Mouse (Mus musculus): ENCODE data around the gene Tnk2. TPM values are rescaled to one million over a fixed set of nuclear protein-coding genes. Genes with fewer than 3 reads are reported as not detected.

The Tnk2 gene
- polyA plus RNA-seq, 1 experiment from 2014 or later: 17.1 TPM

- H3K27ac ChIP-seq (replicated peaks): no peak overlapping the region
- H3K9me3 ChIP-seq (ENCODE audit: control insufficient read depth, low read length): no peaks in the 10 kb centered on the region
- H3K9ac ChIP-seq (ENCODE audit: low read length): no peak overlapping the region
- no peaks in the 10 kb centered on the region for H3K36me3 ChIP-seq (ENCODE audit: control insufficient read depth, insufficient read depth, low read length)
- no peaks in the 10 kb centered on the region for H3K27me3 ChIP-seq (ENCODE audit: control insufficient read depth, insufficient read depth, low read length)
- H3K4me2 ChIP-seq (replicated peaks; ENCODE audit: low read depth): no peak overlapping the region
- H3K4me3 ChIP-seq (ENCODE audit: low read depth, low read length): no peak overlapping the region
- no peak for DNase-seq (ENCODE audit: low spot score)
- WGBS: 52% methylated on average over 7 of the region's 7 CpGs
- no peaks in the 10 kb centered on the region for H3K4me1 ChIP-seq (replicated peaks; ENCODE audit: control insufficient read depth, insufficient read depth)
- no peak for TF ChIP-seq EP300 (optimal IDR thresholded peaks at IDR 0.05)
- TF ChIP-seq CTCF (IDR thresholded peaks at IDR 0.05; ENCODE audit: low read depth): no peak
- ATAC-seq (ENCODE audit: low FRiP score, low TSS enrichment): no peak
These were observed 79.5 kb downstream of the Tnk2 start for GRCm38 (mm10) chr16:32723163-32723562.

DNA sequence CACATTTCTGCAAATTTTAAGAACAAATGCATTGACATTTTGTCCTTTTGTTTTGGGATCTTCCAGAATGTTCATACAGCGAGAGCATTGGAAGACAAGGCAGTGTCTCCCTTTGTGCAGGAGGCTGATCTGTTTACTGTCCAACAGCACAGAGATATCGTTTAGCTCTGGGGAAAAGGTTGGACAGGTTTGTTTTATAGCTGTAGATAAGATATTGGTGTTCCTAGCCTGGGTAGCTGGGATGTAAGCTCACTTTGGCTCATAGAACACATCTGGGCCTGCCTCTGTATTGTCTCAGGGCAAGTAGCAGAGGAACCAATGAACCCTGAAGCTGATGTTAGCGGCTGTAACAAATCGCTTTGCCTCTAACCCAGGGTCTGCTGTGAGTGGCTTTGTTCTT, 80.1 kb downstream of the Tnk2 start:
- Histone ChIP-seq H3K4me2 (replicated peaks; ENCODE audit: low read depth) (no peak overlapping the region), H3K27ac (replicated peaks) (no peak overlapping the region)
- ATAC-seq (ENCODE audit: low FRiP score, low TSS enrichment): no peak

GRCm38 (mm10) chr16:32724259-32724658, 80.6 kb downstream of the Tnk2 start:
- DNase-seq (ENCODE audit: low spot score) (no peak), ATAC-seq (ENCODE audit: low FRiP score, low TSS enrichment) (no peak)
- Histone ChIP-seq H3K9ac (ENCODE audit: low read length) (no peak overlapping the region), H3K4me1 (replicated peaks; ENCODE audit: control insufficient read depth, insufficient read depth) (no peaks in the 10 kb centered on the region), H3K27me3 (ENCODE audit: control insufficient read depth, insufficient read depth, low read length) (no peaks in the 10 kb centered on the region), H3K36me3 (ENCODE audit: control insufficient read depth, insufficient read depth, low read length) (no peaks in the 10 kb centered on the region), H3K4me2 (replicated peaks; ENCODE audit: low read depth) (no peak overlapping the region), H3K27ac (replicated peaks) (no peak overlapping the region), H3K4me3 (ENCODE audit: low read depth, low read length) (no peak overlapping the region), H3K9me3 (ENCODE audit: control insufficient read depth, low read length) (no peaks in the 10 kb centered on the region)
- TF ChIP-seq CTCF (IDR thresholded peaks at IDR 0.05; ENCODE audit: low read depth) (no peak), EP300 (optimal IDR thresholded peaks at IDR 0.05) (no peak)
- WGBS: 85% methylated on average over 2 of the region's 2 CpGs

More for the DNA sequence above, 80.1 kb downstream of the Tnk2 start:
- Histone ChIP-seq H3K36me3 (ENCODE audit: control insufficient read depth, insufficient read depth, low read length) (no peaks in the 10 kb centered on the region), H3K4me1 (replicated peaks; ENCODE audit: control insufficient read depth, insufficient read depth) (no peaks in the 10 kb centered on the region), H3K9me3 (ENCODE audit: control insufficient read depth, low read length) (no peaks in the 10 kb centered on the region), H3K4me3 (ENCODE audit: low read depth, low read length) (no peak overlapping the region), H3K27me3 (ENCODE audit: control insufficient read depth, insufficient read depth, low read length) (no peaks in the 10 kb centered on the region), H3K9ac (ENCODE audit: low read length) (no peak overlapping the region)
- 66% methylated on average over 4 of the region's 4 CpGs for WGBS
- TF ChIP-seq EP300 (optimal IDR thresholded peaks at IDR 0.05) (no peak), CTCF (IDR thresholded peaks at IDR 0.05; ENCODE audit: low read depth) (no peak)
- no peak for DNase-seq (ENCODE audit: low spot score)

DNA sequence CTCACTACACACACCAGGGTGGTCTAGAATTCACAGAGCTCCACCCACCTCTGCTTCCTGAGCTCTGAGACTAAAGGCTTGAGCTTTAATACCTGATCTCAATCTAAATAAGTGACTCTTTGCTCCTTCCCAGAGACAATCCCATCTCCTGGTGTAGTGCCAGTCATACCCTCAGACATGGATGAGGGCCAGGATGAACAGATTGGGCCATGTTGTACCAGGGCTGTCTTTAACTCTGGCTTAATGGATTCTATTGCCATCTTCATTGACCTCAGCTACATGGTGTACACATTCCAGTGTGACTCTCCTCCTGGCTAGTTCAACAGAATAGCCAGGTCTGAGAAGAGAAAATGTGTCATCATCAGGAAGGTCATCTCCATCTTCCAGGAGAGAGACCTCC, 82.8 kb downstream of the Tnk2 start:
- no peak for ATAC-seq (ENCODE audit: low FRiP score, low TSS enrichment)
- H3K4me1 ChIP-seq (replicated peaks; ENCODE audit: control insufficient read depth, insufficient read depth): no peaks in the 10 kb centered on the region
- TF ChIP-seq EP300 (optimal IDR thresholded peaks at IDR 0.05) (no peak), CTCF (IDR thresholded peaks at IDR 0.05; ENCODE audit: low read depth) (no peak)

DNA sequence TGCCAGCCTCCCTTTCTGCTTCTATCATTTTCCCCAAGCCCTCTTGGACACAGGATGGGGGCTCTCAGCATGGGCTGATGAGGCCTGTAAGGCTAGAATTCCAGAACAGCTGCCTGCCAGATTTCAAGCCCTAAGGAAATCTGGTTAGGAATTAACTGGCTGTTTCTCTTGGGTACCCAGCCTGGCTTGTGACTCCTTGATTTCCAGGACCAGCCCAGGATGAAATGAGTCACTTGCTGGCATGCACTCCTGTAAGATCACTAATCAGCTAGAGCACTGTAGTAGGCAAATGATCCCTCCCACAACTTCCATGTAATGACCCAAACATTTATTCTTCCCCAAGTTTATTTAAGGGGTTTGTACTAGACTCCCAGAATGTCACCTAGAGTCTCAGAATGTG, 84.6 kb downstream of the Tnk2 start:
- TF ChIP-seq EP300 (optimal IDR thresholded peaks at IDR 0.05): no peak
- TF ChIP-seq CTCF (IDR thresholded peaks at IDR 0.05; ENCODE audit: low read depth): no peak
- ATAC-seq (ENCODE audit: low FRiP score, low TSS enrichment): peak; percentile 77

More for the DNA sequence above, 82.8 kb downstream of the Tnk2 start:
- Histone ChIP-seq H3K9me3 (ENCODE audit: control insufficient read depth, low read length) (no peaks in the 10 kb centered on the region), H3K4me3 (ENCODE audit: low read depth, low read length) (no peak overlapping the region), H3K9ac (ENCODE audit: low read length) (no peak overlapping the region), H3K27me3 (ENCODE audit: control insufficient read depth, insufficient read depth, low read length) (no peaks in the 10 kb centered on the region), H3K4me2 (replicated peaks; ENCODE audit: low read depth) (no peak overlapping the region), H3K36me3 (ENCODE audit: control insufficient read depth, insufficient read depth, low read length) (no peaks in the 10 kb centered on the region), H3K27ac (replicated peaks) (no peak overlapping the region)
- DNase-seq (ENCODE audit: low spot score): no peak

DNA sequence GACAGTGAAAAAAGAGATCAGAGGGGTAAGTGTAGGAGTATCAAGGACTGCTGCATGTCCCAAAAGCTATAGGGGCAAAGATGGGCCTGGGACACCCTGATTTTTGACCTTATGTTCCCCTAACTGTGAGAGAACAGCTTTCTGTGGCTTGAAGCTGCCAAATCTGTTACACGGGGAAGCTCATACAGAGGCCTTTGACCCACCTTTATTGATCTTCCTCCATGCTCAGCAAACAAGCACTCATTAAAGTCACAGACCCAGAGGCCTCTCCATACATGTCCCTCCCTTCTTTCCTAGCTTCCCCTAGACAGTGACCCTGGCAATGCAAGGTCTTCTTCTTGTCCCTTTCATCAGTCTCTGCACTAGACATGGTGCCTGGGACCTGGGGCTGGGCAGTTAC, 85.1 kb downstream of the Tnk2 start:
- no peak overlapping the region for H3K27ac ChIP-seq (replicated peaks)

More for the DNA sequence above, 84.6 kb downstream of the Tnk2 start:
- no peaks in the 10 kb centered on the region for H3K27me3 ChIP-seq (ENCODE audit: control insufficient read depth, insufficient read depth, low read length)
- no peak overlapping the region for H3K27ac ChIP-seq (replicated peaks)
- H3K4me3 ChIP-seq (ENCODE audit: low read depth, low read length): no peak overlapping the region
- H3K9ac ChIP-seq (ENCODE audit: low read length): no peak overlapping the region
- no peak overlapping the region for H3K4me2 ChIP-seq (replicated peaks; ENCODE audit: low read depth)
- no peaks in the 10 kb centered on the region for H3K36me3 ChIP-seq (ENCODE audit: control insufficient read depth, insufficient read depth, low read length)
- H3K9me3 ChIP-seq (ENCODE audit: control insufficient read depth, low read length): no peaks in the 10 kb centered on the region
- peak; percentile 57 for DNase-seq (ENCODE audit: low spot score)
- no peaks in the 10 kb centered on the region for H3K4me1 ChIP-seq (replicated peaks; ENCODE audit: control insufficient read depth, insufficient read depth)

More for the DNA sequence above, 85.1 kb downstream of the Tnk2 start:
- H3K4me3 ChIP-seq (ENCODE audit: low read depth, low read length): no peak overlapping the region
- DNase-seq (ENCODE audit: low spot score) (no peak), ATAC-seq (ENCODE audit: low FRiP score, low TSS enrichment) (peak; percentile 82)
- H3K4me2 ChIP-seq (replicated peaks; ENCODE audit: low read depth): no peak overlapping the region
- WGBS: 18% methylated on average over 1 of the region's 1 CpGs
- no peaks in the 10 kb centered on the region for H3K36me3 ChIP-seq (ENCODE audit: control insufficient read depth, insufficient read depth, low read length)
- TF ChIP-seq EP300 (optimal IDR thresholded peaks at IDR 0.05): no peak
- no peak for TF ChIP-seq CTCF (IDR thresholded peaks at IDR 0.05; ENCODE audit: low read depth)
- no peak overlapping the region for H3K9ac ChIP-seq (ENCODE audit: low read length)
- H3K9me3 ChIP-seq (ENCODE audit: control insufficient read depth, low read length): no peaks in the 10 kb centered on the region
- no peaks in the 10 kb centered on the region for H3K27me3 ChIP-seq (ENCODE audit: control insufficient read depth, insufficient read depth, low read length)
- no peaks in the 10 kb centered on the region for H3K4me1 ChIP-seq (replicated peaks; ENCODE audit: control insufficient read depth, insufficient read depth)

Other genes starting within 250 kb of the Tnk2 start
- gene Tm4sf19, start 243.4 kb upstream of the Tnk2 start, polyA plus RNA-seq (2015; fragmentation: Nextera tagmentation; extraction: Ambion mirVana): not detected in 2 replicates
- 24.3 and 26.3 TPM in 2 replicates for gene Tctex1d2, start 224.2 kb upstream of the Tnk2 start, polyA plus RNA-seq (2015; fragmentation: Nextera tagmentation; extraction: Ambion mirVana)
- 30.8 and 38.6 TPM in 2 replicates for gene Pcyt1a, start 213.0 kb upstream of the Tnk2 start, polyA plus RNA-seq (2015; fragmentation: Nextera tagmentation; extraction: Ambion mirVana)
- 2.7 and 3.1 TPM in 2 replicates for gene Slc51a, start 156.0 kb upstream of the Tnk2 start, polyA plus RNA-seq (2015; fragmentation: Nextera tagmentation; extraction: Ambion mirVana)
- not detected in 2 replicates for gene Zdhhc19, start 147.6 kb upstream of the Tnk2 start, polyA plus RNA-seq (2015; fragmentation: Nextera tagmentation; extraction: Ambion mirVana)
- gene Tfrc, start 35.0 kb upstream of the Tnk2 start, polyA plus RNA-seq (2015; fragmentation: Nextera tagmentation; extraction: Ambion mirVana): 45.6 and 50.0 TPM in 2 replicates
- gene Muc4, start 92.0 kb downstream of the Tnk2 start, polyA plus RNA-seq (2015; fragmentation: Nextera tagmentation; extraction: Ambion mirVana): 2.5 and 2.8 TPM in 2 replicates
- 0.51 and 0.61 TPM in 2 replicates for gene Muc20, start 153.6 kb downstream of the Tnk2 start, polyA plus RNA-seq (2015; fragmentation: Nextera tagmentation; extraction: Ambion mirVana)
- 0.19 and 0.21 TPM in 2 replicates for gene Smbd1, start 166.6 kb downstream of the Tnk2 start, polyA plus RNA-seq (2015; fragmentation: Nextera tagmentation; extraction: Ambion mirVana)
- gene Fyttd1, start 233.6 kb downstream of the Tnk2 start, polyA plus RNA-seq (2015; fragmentation: Nextera tagmentation; extraction: Ambion mirVana): 60.4 and 66.5 TPM in 2 replicates
- gene Rubcn, start 233.9 kb downstream of the Tnk2 start, polyA plus RNA-seq (2015; fragmentation: Nextera tagmentation; extraction: Ambion mirVana): 7.1 and 8.3 TPM in 2 replicates

Measured in stomach, postnatal 0 days (tissue).